Mouse (Mus musculus) erythroblast, embryonic 14.5 days (primary cell): ENCODE measurements around the gene Smarcd1.

Experiments used
- GATA1 ChIP-seq: IDR thresholded peaks from 2 replicates; pipeline ENCODE4 v1.6.1; 2012; ENCODE audit warnings: low read length, inconsistent platforms, mixed read lengths
- TAL1 ChIP-seq: IDR thresholded peaks from 3 replicates; pipeline ENCODE4 v1.6.1; 2012; ENCODE audit warnings: low read length, inconsistent platforms, mixed read lengths

GRCm38 (mm10) chr15:99704881-99705280 is 3.0 kb downstream of the Smarcd1 start:
- TF ChIP-seq GATA1 (no peak), TAL1 (no peak)
